Mouse (Mus musculus) gastrocnemius, postnatal 4 days (tissue): ENCODE data around the gene Gm42742. TPM values are rescaled to one million over a fixed set of nuclear protein-coding genes. Genes with fewer than 3 reads are reported as not detected.

ENCODE experiments used
- DNase-seq, 2 experiments: peaks; one replicate each; pipeline ENCODE4 v3.0.0; 2021 to 2022; ENCODE audit warnings: low spot score in 2 of 2, mixed read lengths in 2 of 2
- long read RNA-seq, 2 experiments: library from polyadenylated mRNA; stranded (forward); transcript quantifications; one replicate each; pipeline ENCODE4 v2.0.0; 2021
- total RNA-seq, 2 experiments: library from RNA; stranded (reverse); gene quantifications; 2 replicates each; pipeline ENCODE4 v1.2.3; 2021

Gm42742 gene
- total RNA-seq: 10 to 100 TPM; 26.0 to 26.6 TPM
- long read RNA-seq, experiment 1, partial matches to known transcripts: 1 of 2 reads
- long read RNA-seq, experiment 1, other reads (novel, unspliced or antisense): 1 of 2 reads
- long read RNA-seq, experiment 2, partial matches to known transcripts: 1 of 8 reads
- long read RNA-seq, experiment 2, other reads (novel, unspliced or antisense): 7 of 8 reads

DNA sequence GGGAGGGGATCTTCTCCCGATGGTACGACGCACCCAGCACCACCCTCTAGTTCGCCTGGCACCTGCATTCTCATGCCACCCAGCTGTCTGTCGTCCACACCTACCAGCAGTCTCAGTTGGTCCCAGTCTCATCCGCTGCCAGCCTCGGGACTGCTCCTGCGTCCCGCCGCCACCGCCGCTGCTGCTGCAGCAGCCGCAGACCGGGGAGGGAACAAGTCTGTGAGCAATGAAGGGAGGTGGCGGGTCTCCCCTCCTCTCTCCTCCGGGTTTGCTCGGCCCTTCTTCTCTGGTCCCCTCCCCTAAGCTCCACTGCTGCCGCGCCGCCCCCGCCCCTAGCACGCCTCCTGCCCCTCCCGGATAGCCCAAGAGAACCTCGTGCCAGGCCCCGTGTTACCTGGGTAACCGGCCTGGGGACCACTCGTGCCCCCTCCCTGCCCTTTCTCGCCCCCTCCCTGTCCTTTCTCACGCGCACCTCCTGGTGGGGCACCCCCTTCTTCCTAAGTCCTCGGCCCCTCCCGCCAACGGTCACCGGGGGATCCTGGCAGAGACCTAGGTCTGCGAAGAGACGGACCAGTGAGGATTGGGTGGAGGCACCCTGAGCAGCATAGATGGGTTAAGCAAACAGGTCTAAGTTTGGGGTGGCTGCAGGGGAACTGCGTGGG is at the start of gene Gm42742, which contains the start of gene Prrt2:
Gene Gm42742 (minus strand): TSS at position 197 of the 662 bp plus-strand sequence.
Gene Prrt2 (minus strand): TSS at position 311 of the 662 bp plus-strand sequence.
- peak; percentile 46 to 63 for DNase-seq

DNA sequence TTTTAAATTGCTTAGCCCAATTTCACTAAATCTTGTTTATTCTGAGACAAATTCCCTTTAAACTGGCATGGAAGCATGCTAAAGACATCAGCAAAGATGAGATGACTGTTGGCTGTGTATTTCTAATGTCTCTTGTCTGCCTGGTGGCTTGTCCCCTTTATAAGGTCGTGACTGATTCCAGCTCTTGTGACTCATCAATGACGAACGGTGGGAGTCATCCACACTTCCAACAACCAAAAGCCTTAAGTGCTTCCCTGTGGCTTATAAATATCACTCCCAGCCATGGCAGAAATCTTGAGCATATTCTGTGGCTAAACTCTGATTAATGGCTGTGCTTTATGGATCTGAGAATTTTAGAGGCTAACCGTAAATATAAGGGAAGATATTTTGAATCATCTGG is 45.4 kb upstream of the Gm42742 start:
- DNase-seq: no peak

DNA sequence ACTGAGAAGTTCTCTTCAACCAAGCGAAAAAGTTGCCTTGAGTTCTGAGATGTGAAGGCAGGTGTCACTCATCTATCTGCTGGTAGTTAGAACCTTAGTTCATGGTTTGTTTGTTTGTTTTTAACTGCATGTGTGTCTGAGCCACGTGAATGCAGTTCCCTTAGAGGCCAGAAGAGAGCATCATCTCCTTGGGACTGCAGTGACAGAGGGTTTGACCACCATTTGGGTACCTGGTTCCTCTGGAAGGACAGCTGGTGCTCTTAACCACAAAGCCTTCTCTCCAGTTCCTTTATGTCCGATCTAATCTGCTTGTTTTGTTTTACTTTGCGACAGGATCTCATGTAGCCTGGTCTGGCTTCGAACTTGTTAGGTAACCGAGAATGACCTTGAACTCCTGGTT is 44.6 kb upstream of the Gm42742 start:
- DNase-seq: no peak

DNA sequence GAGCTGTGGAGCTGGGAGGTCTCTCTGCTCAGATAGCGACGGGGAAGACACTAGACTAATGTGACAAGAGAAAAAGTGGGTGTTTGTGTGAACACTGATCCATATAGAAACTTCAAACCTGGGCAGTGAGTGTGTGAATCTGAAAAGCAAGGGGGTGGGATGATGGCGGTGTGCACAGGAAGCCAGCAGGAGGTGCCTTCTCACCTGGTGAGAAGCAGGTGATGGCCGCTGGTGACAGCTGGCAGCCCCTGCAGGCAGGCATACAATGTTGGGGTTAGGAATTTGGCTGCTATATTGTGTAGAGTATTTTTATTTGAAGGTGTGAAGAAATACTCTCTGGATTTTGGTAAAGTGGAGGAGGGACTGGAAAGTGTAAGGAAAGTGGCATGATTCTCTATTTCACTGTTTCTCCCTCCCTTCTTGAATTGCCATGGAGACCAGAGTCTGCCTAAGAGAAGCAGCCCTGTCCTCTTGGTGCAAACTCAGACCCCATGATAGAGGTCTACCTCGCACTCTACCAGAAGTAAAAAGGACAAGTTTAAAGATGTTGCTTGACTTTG is 34.2 kb upstream of the Gm42742 start:
- DNase-seq: no peak

DNA sequence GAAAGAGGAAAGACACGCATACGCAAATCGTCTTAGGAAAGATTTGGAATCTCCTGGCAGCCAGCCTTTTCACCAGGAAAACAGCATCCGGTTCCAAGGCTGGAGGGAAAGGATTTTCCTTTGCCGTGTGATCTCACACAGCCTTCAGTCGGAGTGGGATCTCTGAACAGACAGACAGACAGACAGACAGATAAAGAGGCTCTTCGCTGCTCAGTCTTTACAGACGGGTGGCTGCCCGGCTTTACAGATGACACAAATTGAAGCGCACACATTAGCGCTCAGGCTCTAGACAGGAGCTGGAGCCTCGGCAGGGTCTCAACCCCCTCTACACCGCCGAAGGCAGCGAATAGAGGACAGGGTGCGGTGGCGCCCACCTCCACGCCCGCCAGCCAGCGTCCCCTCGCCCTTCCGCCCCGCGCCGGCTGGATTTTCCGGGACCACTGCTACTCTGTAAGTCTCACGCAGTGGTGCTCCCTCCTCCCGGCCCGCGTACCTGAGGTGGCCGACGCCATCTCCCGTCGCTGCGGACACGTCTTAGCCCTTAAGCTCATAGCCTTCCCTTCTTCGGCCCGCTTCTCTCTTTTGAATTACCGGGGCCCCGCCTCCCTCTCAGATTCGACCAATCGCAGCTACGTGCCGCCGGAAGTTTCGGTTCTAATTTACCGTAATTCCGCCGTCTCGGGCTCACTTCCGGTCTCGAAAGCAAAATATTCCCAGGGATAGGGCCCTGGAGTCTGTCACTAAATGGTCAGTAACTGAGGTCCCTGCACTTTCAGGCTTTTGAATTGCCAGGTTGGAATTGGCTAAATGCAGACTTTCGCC is 21.2 kb upstream of the Gm42742 start, which contains the start of gene Kif22:
Gene Kif22 (minus strand): TSS at position 621 of the 822 bp plus-strand sequence.
- DNase-seq: peak; percentile 77 to 89

DNA sequence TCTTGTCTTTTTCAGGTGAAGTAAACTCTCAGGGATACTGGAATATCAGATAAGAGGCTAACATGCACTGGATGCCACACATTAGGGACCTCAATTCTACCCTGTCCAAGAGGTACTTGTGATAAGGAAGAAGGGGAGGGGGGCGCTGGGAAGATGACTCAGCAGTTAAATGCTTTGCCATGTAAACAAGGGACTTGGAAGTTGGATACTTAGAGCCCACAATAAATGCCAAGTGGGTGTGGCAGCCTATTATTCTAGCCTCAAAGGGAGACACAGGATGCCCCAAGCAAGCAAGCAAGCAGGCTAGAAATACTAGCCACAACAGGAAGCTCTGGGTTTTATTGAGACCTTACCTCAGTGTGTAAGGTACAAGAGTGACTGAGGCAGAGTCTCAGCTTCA is 10.3 kb upstream of the Gm42742 start:
- no peak for DNase-seq

DNA sequence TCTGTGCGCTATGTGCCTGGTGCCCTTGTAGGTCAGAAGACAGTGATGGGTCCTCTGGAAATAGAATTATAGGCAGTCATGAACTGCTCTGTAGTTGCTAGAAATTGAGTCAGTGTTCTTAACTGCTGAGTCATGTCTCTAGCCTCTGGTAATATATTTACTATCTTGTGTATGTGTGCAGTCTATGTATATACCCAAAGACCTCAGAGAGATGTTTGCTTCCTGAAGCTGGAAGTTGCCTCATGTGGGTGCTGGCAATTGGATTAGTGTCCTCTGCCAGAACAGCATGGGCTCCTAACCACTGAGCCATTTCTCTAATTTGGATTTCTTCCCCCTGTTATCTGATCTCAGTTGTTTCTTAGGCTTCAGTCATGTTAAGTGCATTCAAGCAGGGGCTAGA is 9.3 kb upstream of the Gm42742 start:
- no peak for DNase-seq

DNA sequence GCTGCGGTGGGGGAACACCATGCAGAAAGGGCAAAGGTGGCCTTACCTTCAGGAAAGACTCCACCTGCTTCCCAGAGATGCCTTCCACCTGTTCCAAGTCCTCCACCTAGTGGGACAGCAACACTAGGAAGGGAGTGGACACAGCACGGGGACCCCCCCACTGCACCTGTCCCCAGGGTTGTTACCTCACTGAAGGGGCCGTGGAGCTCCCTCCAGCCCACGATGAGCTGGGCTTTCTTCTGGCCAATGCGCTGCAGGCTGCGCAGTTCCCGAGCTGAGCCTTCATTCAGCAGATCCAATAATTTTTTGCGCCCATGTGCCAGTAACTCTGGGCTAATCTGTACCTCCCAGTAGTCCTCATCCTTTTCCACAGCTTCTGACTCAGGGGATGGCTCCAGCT is 7.0 kb upstream of the Gm42742 start:
- DNase-seq: no peak

DNA sequence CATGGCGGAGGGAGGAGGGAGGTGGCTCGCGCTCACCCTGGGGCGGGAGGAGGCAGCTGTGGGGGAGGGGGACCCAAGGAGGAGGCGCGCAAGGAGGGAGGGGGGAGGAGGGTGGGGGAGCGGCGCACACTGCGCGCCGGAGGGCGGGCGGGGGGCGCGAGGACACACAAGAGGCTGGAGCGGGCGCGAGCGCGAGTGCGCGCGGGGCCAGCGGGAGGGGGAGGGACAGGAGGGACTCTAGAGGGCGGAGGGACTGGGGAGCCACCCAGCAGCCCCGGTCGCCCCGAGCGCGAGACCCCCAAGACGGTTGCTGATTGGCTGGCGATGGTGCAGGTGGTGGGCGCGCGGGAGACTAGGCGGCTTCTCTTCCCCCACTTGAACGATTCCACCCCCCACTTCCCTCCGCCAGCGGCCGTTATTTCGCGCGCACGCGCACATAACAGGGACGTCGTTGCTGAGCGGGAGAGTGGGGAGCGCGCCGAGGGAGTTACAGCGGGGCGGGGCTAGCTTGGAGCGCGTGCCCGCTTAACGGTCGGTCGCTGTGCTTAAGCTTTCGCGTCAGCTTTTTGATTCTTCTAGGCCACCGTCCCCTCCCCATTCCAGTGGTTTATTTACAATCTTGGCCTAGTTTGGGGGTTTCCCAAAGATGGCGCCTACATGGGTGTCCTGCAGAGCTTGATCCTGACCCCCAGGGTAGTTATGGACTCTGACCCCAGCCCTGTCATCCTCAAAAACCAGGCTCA is 6.3 kb upstream of the Gm42742 start, which contains the start of gene Maz:
Gene Maz (minus strand): TSS at position 54 of the 743 bp plus-strand sequence.
- peak; percentile 99 to 100 for DNase-seq

DNA sequence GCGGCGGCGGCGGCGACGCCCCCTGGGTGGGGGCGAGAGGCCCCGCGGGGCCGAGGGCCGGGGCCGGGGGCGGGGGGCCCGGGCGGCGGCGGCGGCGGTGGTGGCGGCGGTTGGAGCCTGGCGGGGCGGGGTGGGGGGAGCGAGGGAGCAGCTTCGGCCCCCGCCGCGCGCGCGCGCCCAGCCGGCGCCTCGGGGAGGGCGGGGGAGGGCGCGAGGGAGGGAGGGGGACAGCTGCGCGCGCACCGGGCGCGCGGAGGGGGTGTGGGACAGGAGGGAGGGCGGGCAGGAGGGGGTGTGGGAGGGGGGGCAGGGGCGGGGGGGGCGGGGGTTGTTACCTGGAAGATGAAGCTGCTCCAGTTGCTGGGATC is 5.7 kb upstream of the Gm42742 start:
- peak; percentile 87 for DNase-seq

DNA sequence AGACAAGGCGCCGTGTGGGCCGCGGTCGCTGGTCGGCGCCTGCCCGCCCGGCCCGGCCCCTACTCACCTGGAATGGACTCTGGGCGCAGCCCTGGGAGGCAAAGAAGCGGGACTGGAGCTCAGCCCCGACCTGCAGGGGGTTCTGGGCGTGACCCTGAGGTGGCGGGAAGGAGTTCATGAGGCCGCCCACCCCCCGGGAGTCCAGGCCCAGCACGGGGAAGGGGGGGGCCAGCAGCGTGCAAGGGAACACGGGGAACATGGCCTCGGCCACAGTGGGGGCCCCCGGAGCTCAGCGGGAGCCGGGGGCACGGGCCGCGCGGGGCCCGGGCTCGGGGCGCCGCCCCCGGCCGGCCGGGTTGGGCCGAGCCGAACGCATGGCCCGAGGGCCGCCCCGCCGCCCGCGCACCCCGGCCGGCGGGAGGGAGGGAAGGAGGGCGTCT is 5.3 kb upstream of the Gm42742 start:
- DNase-seq: peak; percentile 64 to 74

DNA sequence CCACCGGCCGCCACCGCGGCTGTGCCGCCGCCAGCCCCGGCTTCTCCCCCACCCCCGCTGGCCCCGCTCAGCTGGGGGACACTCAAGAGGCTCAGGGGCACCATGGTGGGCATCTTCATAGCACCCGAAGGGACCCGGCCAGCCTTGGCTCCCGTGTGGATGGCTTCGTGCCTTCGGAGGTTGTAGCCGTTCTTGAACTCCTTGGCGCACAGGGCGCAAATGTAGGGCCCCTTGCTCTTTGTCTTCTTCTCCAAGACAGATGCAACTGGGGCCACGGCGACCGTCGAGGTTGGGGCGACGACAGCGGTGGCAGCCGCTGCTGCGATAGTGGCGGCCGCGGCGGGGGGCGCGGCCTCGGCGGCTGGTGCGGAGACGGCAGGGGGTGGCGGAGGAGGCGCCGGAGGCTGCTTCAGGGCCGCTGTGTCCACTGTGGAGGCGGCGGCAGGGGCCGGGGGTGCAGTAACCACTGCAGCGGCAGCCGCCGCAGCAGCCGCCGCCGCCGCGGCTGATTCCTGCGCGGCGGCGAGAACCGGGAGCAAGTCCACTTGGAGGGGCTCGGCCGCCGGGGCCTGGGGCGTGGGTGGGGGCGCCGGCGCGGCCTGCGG is 4.8 kb upstream of the Gm42742 start:
- DNase-seq: peak; percentile 40 to 66

DNA sequence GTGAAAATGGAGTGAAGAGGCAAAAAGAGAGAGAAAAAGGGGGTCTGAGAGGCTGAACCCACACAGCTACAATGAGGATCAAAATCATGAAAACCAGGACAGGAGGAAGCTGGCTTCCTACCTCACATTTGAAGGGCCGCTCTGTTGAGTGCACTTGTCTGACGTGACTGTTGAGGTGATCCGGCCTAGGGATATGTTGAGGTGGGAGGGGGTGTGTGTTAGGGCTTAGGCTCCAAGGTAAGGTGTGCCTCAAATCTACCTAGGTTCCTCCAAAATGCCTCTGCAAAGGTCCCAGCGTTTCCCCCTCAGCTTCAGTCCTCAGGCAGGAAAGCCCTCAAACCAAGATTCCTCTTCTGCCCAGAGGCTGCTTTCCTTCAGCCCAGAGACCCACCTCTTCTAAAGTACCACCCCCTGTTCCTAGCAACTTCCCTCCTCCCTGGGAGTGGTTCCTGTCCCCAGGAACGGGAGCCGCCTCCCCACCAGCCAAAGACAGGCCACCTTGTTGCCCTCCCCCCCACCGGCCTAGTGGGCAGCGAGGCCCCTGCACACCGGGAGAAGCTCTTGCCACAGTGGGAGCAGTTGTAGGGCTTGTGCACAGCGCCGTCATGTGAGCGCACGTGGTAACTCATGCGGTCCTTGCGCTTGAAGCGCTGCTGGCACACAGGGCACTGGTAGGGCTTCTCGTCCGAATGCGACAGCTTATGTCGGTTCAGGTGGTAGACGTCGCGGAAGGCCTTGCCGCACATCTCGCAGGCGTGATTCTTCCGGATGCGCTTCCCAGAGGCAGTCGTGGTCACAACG is 4.1 kb upstream of the Gm42742 start:
- peak; percentile 36 to 80 for DNase-seq

DNA sequence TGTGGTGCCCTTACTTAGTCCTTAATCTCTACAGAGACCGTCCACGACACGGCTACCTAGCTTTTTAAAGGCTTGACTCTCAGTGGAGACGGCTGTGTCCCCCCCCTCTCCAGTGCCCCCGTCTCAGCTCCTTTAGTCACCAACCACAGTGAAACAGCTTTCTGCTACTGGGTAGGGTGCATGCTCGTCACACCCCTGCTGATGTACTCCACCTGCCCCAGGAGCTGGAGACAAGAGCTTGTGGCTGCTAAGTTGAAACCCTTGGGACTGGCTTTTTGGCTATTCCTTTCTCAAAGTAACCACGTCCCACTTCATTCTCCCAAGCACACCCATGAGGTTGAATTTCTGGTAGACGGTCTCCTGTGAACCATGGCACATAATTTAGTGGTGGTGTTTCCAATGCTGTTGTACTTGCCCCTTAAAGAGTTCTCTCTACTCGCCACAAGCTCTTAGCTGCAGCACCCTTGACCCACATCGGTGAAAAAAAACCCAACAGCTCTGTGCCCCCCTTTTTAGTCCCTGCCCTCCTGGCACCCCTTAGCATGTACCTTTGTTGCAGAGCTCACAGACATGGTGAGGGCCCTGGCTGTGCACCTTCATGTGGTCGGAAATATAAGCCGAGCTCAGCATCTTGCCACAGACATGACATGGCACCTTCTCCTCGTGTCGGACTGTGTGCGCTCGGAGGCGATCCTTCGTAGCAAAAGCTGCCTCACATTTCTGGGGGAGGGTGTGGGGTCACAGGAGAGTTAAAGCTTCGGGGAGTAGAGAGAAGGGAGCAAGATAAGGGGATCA is 3.2 kb upstream of the Gm42742 start:
- no peak for DNase-seq

DNA sequence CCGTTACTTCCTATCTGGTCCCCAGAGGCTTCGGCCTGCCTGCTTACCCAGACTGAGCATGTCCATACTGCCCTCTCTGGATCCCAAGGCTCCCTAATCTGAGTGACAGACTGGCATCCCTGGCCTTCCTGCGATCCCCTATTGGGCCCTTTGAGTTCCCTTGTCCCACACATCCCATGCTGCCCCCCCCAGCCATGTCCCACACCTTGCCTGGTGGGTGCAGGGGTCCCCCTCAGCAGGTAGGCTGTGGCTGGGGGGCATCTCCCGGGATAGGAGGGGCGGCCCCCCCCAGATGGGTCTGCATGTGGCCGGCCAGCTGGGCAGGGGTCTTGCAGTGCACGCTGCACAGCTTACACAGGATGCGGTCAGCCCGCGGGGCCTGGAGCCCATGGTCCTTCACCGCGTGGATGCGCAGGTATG is 2.4 kb upstream of the Gm42742 start:
- DNase-seq: no peak

DNA sequence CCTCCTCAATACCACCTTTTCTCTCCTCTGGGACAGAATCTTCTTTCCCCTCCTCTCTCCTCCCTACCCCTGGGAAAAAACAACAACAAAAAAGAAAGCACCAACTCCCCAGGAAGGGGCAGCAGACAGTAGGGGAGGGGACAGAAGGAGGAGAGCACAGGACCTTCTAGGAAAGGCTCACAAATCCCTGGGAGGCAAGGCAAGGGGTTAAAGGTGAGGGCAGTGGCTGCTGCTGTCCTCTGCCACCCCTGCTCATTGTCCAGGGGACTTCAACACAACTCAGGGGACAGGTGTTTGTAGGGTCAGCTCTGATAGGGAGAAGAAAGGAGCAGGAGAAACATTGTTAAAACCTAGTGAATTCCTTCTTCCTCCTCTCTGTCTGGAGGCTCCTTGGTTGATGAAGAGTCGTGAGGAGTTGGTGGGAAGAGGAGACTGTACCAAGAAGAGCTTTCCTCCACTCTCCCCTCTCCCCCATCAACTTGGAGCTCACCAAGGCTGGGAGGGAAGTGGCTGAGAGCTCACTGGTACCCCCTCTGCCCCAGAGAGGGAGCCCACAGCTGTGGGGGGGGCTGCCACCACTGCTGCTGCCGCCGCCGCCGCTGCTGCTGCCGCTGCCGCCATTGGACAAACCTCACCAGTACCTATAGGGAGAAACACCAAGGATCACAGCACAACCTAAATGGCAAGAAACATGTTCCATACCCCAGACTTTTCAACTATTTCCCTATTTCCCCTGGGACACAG is 1.8 kb upstream of the Gm42742 start:
- no peak for DNase-seq

DNA sequence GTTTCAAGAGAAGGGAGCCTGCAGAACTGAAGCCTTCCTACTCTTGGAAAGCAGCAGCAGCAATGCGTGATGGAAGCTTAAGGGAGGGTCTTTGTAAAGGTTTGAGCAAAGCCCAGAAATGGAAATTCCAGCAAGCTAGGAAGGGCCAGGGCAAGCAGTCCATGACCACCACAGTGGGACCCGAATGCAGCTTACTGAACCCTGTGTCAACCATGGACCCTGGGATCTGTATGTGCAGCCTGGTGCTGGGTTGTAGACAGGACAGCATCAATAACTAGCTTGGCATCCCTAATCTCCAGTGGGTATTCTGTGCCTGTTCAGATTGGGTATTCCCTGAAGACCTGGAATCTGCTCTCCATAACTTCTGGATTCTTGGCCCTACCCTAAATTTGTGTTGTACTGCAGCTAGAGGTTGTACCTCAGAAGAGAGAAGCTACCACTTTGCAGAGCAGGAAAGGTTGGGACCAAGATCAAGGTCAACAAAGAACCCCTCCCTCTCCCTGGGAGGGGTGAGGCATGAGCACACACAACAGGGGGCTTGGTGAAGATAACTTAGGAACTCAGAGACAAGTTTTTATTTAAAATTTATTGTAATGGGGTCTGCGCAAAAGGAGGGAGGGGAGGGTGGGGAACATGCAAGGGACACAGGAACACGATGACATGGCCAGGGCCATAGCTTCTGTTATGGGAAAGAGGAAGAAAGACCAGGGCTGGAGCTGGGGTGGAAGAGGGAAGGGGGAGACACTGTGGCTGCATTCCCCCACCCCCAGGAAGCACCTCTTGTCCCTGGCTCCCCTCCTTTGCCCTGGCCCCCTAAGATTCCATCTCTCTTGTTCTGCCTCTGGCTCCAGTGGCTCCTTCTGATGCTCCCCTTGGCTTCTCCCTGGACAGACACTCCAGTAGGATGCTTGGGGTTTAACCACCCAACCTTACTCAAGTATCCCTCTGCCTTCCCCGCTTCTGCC is 948 bp upstream of the Gm42742 start:
- no peak for DNase-seq
